Mouse (Mus musculus): ENCODE measurements around the gene Slc25a10. TPM values are rescaled to one million over a fixed set of nuclear protein-coding genes. Genes with fewer than 3 reads are reported as not detected.

Gene Slc25a10
- polyA plus RNA-seq, 1 experiment, result 157 TPM

DNA sequence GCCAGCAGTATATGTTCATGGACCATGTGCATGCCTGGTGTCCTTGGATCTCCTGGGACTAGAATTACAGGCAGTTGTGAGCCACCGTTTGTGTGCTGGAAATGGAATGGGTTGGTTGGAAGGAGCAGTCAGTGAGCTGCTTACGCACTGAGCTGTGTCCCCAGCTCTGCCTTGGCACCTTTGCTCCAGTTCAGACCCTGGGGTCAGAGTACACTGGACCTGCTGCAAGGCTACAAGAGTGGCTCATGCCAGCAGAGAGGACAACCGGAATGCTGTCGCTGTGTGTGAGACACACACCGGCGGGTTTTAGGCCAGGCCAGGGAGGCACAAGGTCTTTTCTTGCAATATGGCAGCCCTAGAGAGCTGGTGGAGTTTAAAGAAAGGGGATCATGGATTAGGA, 19.6 kb upstream of the Slc25a10 start:
- Histone ChIP-seq H3K4me1 (ENCODE audit: control insufficient read depth, insufficient read depth, low read length) (peaks cover 4% of the 10 kb centered on the region; the same call in 1 of the 2 replicates), H3K4me3 (replicated peaks; ENCODE audit: extremely low read depth, low read depth, low read length) (no peak overlapping the region)
- WGBS, result 96% methylated on average over 6 of the region's 6 CpGs
- TF ChIP-seq CTCF (IDR thresholded peaks at IDR 0.05; ENCODE audit: insufficient read depth, low read length) (no peak), POLR2A (IDR thresholded peaks at IDR 0.05; ENCODE audit: borderline replicate concordance, extremely low read depth, low read depth, low read length) (no peak)
- DNase-seq, result no peak

GRCm38 (mm10) chr11:120483448-120483934, 8.1 kb upstream of the Slc25a10 start:
- H3K4me1 ChIP-seq (ENCODE audit: control insufficient read depth, insufficient read depth, low read length), result peaks cover 7% of the 10 kb centered on the region; the same call in 1 of the 2 replicates
- TF ChIP-seq CTCF (IDR thresholded peaks at IDR 0.05; ENCODE audit: insufficient read depth, low read length) (no peak), POLR2A (IDR thresholded peaks at IDR 0.05; ENCODE audit: borderline replicate concordance, extremely low read depth, low read depth, low read length) (no peak)
- DNase-seq, result no peak
- WGBS, result 84% methylated on average over 7 of the region's 7 CpGs
- no peak overlapping the region for H3K4me3 ChIP-seq (replicated peaks; ENCODE audit: extremely low read depth, low read depth, low read length)

DNA sequence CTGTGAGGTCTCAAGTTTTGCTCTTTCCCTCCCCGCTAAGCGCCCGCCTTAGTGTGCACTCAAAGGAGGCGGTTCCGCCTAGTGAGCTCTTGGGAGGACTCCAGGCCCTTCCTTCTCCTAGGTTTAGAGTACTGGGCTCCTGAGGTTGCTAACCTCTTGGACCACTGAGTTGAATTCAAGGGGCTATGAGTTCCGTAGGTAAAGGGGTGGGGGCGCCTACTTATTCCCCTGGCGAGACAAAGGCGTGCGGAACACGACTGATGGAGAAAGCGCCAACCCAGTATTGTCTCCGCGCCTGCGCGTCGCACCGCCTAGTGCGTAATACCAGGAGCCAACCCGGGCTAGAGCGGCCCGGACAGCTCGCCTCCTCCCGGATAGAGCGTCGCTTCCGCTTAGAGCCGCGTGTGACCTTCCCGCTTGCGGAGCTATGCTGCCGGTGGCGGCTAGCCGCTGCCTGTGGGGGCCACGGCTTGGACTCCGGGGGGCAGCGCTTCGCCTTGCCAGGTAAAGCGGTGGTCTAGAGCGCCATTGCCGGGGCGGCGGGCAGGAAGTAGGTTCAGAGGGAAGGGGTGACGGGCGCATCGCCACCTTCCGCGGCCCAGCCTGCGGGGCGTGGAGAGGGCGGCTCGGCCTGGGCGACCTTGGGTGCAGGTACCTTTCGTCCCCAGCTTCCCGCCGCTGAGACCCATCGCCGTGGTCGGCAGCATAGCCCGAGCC, 7.2 kb upstream of the Slc25a10 start, which contains the start of gene Mrpl12:
Gene Mrpl12, plus strand, starts transcription at position 349 of the 717 bp plus-strand sequence.
- Histone ChIP-seq H3K4me1 (ENCODE audit: control insufficient read depth, insufficient read depth, low read length) (peaks cover 8% of the 10 kb centered on the region), H3K4me3 (replicated peaks; ENCODE audit: extremely low read depth, low read depth, low read length) (peak within 1 kb of the TSS; percentile 68)
- peak; percentile 88 for DNase-seq
- TF ChIP-seq CTCF (IDR thresholded peaks at IDR 0.05; ENCODE audit: insufficient read depth, low read length) (no peak), POLR2A (IDR thresholded peaks at IDR 0.05; ENCODE audit: borderline replicate concordance, extremely low read depth, low read depth, low read length) (peak; percentile 81; the same call in 1 of the 2 replicates)
- under 1% methylated on average over 60 of the region's 60 CpGs for WGBS

DNA sequence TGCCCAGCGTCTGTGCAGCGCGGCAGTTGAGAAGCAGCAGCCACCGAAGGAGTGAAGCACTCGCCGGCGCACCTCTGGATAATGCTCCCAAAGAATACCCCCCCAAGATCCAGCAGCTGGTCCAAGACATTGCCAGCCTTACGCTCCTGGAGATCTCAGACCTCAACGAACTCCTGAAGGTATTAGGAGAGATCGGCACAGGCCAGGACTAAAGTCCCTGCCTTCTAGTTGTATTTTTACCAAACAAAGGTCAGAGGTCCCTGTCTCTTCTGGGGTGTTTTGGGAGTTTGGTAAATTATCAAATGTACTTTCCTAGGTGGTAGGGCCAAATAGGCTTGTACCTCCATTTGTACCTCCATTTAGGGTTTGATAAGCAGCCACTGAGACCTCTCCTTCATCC, 6.4 kb upstream of the Slc25a10 start:
- peak overlapping the region; percentile 68 for H3K4me3 ChIP-seq (replicated peaks; ENCODE audit: extremely low read depth, low read depth, low read length)
- WGBS, result 7% methylated on average over 10 of the region's 10 CpGs
- TF ChIP-seq POLR2A (IDR thresholded peaks at IDR 0.05; ENCODE audit: borderline replicate concordance, extremely low read depth, low read depth, low read length) (no peak), CTCF (IDR thresholded peaks at IDR 0.05; ENCODE audit: insufficient read depth, low read length) (no peak)
- DNase-seq, result no peak
- peaks cover 10% of the 10 kb centered on the region for H3K4me1 ChIP-seq (ENCODE audit: control insufficient read depth, insufficient read depth, low read length)

GRCm38 (mm10) chr11:120488516-120488915, 3.1 kb upstream of the Slc25a10 start:
- 71% methylated on average over 4 of the region's 4 CpGs for WGBS
- no peak for DNase-seq
- Histone ChIP-seq H3K4me1 (ENCODE audit: control insufficient read depth, insufficient read depth, low read length) (peaks cover 21% of the 10 kb centered on the region), H3K4me3 (replicated peaks; ENCODE audit: extremely low read depth, low read depth, low read length) (no peak overlapping the region)
- TF ChIP-seq CTCF (IDR thresholded peaks at IDR 0.05; ENCODE audit: insufficient read depth, low read length), result no peak
- no peak for TF ChIP-seq POLR2A (IDR thresholded peaks at IDR 0.05; ENCODE audit: borderline replicate concordance, extremely low read depth, low read depth, low read length)

DNA sequence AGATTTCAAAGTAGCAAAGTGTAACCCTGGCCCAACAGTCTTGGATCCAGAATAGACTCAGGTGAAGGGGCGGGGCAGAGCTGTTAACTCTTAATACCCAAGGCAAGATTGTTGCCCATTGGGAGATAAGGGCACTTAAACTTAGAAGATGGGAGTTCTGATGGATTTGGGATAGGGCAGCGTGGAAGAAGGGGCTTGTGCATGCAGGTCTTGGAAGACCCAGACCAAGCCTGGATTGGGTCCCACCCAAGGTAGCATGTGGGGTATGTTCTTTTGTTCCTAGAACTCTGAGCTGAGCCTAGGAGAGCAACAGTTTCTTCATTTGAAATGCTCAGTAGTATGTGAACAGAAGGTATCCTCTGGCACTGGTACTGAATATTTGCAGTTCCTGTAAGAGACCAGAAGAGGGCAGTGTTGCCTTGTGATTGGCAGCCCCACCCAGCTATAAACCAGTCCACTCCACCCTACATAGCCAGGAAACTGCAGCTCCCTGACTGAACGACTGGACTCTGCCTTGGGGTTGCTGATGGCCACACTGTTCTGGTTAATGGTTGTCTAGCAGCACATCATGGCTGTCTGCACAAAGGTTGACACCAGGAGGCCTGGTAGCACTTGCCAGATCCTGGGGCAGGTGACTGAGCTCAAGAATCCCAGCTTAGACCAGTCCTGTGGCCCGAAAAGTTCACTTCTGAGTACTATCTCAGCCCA, 2.4 kb upstream of the Slc25a10 start:
- WGBS, result 59% methylated on average over 4 of the region's 4 CpGs

DNA sequence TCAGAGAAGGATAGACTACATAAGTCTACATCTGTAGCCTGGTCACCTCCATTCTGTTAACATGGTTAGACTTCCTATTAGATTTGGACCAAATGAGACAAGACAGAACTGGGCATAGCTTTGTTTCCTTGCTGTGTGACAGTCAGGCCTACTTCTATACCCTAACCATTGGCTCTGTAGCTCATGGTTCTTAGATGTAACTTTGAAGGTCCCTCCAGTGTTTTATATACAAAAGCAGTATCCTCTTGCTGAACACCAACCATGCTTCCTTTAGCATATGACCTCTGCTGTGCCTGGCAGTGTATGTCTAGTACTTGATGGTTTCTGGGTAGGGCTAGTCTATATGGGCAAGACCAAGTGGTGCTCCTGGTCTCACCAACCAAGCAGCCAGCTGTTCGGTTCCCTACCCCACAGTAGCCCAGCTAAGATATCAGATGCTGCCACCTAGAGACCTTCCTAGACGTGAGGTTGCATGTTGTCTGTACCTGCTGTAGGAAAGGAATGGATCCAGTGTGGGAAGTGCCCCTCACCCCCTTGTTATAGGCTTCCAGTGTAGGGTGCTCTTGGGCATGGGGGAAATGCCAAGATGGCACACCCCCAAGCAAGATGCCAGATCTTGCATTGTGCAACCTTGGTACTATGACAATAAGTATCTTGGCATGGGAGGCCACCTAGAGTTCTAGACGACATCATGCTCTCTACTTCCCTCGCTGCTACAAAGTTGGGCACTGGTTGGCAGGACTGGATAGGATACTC, 1.2 kb upstream of the Slc25a10 start:
- peaks cover 16% of the 10 kb centered on the region for H3K4me1 ChIP-seq (ENCODE audit: control insufficient read depth, insufficient read depth, low read length)
- no peak overlapping the region for H3K4me3 ChIP-seq (replicated peaks; ENCODE audit: extremely low read depth, low read depth, low read length)
- peak; percentile 42 for DNase-seq
- 29% methylated on average over 4 of the region's 4 CpGs for WGBS
- TF ChIP-seq CTCF (IDR thresholded peaks at IDR 0.05; ENCODE audit: insufficient read depth, low read length), result no peak
- no peak for TF ChIP-seq POLR2A (IDR thresholded peaks at IDR 0.05; ENCODE audit: borderline replicate concordance, extremely low read depth, low read depth, low read length)

More for the DNA sequence above, 2.4 kb upstream of the Slc25a10 start:
- H3K4me1 ChIP-seq (ENCODE audit: control insufficient read depth, insufficient read depth, low read length), result peaks cover 21% of the 10 kb centered on the region
- no peak; the same call in 1 of the 2 replicates for TF ChIP-seq POLR2A (IDR thresholded peaks at IDR 0.05; ENCODE audit: borderline replicate concordance, extremely low read depth, low read depth, low read length)
- peak; percentile 80 for TF ChIP-seq CTCF (IDR thresholded peaks at IDR 0.05; ENCODE audit: insufficient read depth, low read length)
- H3K4me3 ChIP-seq (replicated peaks; ENCODE audit: extremely low read depth, low read depth, low read length), result no peak overlapping the region
- peak; percentile 59 for DNase-seq

DNA sequence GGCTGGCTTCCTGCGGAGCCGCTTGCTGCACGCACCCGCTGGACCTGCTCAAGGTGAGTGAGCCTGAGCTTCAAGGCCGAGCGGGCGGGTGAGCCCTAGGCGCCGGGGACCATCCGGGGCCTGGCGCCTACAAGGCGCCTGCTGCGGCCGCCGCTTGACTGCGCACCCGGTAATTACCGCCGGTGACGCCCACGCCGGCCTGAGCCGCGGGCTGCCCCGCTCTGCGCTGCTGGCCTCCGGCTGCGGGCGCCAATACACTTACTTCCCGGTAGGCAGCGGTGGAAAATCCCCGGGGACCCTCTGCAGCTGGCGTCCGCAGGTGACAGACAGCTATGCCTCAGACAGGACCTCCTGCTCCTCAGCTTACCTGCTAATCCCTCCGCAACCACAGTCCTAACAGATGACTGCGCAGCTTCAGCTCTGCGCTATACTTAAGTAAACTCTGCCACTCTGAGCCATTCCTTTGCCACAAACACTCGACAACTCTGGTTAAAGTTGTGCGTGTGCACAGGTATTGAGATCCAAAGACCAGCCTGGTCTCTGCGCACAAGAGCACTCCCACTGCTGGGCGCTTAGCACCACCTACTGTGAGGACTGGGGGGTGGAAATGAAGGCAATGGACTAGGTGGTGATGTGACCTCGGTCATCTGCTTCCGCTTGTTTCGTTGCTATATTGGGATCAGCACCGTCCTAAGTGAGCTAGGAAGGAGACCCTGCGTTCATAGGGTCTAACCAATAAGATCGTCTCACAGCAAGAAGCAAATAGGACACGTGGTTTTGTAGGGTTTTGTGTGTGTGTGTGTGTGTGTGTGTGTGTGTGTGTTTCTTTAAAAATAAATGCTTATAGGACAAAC, 611 bp downstream of the Slc25a10 start:
- Histone ChIP-seq H3K4me3 (replicated peaks; ENCODE audit: extremely low read depth, low read depth, low read length) (peak overlapping the region; percentile 98), H3K4me1 (ENCODE audit: control insufficient read depth, insufficient read depth, low read length) (peaks cover 14% of the 10 kb centered on the region)
- peak; percentile 52 for DNase-seq
- TF ChIP-seq POLR2A (IDR thresholded peaks at IDR 0.05; ENCODE audit: borderline replicate concordance, extremely low read depth, low read depth, low read length) (peak; percentile 48; the same call in 1 of the 2 replicates), CTCF (IDR thresholded peaks at IDR 0.05; ENCODE audit: insufficient read depth, low read length) (peak; percentile 29; the same call in 1 of the 2 replicates)
- under 1% methylated on average over 48 of the region's 48 CpGs for WGBS

Data from lung, adult 2 months (tissue).